Mouse (Mus musculus): Measurements from ENCODE around the gene Fam13a. TPM values are rescaled to one million over a fixed set of nuclear protein-coding genes. Genes with fewer than 3 reads are reported as not detected.

Gene Fam13a
- polyA plus RNA-seq (2012; rRNA removed), result 3.6 and 4.7 TPM in 2 replicates

DNA sequence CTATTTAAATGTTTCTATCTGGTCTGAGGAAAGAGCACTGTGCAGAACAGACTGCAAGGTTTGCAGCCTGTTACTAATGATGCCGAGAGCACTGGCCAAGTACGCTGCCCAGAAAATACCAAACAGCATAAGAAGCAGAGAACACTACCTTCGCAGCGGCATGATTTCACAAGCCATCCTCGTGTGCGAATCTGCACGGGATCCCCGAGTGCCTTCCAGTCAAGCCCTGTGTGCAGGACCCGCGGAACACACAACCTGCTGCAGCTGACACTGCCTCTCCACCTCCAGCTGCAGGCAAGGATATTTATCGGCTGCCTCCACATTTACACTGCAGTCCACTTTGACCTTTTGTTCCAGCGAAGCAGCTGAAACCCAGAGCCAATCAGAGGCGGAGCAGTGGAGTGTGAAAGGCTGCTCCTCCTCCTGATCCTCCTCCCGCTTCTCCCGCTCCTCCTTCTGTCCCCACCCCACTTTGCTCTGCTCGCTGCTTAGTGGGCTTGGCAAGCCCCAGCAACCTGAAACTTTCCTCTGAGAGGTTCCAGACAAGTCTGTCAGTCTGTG lies at the start of gene Fam13a:
Gene Fam13a (minus strand): TSS at position 386 of the 561 bp plus-strand sequence.
- peak; percentile 44 for DNase-seq (ENCODE audit: low spot score)

DNA sequence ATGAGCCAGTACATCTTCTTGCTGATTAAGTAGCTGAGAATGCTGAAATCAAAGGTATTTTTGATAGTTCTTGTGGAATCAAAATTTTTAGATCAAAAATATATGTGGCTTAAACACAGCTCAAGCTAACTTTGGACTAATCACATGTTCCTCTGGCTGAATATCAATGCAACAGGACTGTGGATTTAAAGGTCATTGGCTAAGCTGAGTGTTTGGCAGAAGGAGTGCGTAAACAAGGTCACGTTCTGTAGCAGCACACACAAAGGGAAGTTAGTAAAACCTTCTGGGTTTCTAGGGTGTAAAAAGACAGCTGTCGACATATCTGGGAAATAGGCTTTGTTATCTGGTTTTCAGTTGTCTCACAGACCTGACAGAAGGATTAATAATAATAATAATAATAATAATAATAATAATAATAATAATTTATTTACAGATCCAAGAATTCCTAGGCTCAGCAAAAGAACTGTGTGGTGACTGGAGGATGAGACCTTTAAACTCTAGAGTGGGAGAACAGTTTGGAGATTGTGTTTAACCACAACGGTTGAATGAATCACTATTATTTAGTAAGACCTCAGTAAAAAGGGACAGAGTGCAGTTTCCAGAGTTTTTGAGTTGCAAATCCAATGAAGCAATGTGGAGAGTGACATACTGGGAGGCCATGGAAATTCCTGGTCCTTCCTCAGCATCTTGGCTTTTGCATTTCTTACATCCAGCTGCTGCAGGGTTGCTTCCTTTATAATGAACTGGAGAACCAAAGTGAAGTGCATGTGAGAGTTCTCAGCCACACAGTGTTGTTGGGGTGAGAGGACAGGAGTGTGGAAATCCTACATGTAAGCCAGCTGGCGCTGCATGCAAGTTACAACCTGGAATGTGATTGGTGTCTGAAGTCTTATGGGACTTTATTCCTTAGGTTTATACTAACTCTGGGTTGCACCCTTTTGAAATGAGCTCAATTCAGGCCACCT lies 48.0 kb upstream of the Fam13a start:
- DNase-seq (ENCODE audit: low spot score), result no peak

DNA sequence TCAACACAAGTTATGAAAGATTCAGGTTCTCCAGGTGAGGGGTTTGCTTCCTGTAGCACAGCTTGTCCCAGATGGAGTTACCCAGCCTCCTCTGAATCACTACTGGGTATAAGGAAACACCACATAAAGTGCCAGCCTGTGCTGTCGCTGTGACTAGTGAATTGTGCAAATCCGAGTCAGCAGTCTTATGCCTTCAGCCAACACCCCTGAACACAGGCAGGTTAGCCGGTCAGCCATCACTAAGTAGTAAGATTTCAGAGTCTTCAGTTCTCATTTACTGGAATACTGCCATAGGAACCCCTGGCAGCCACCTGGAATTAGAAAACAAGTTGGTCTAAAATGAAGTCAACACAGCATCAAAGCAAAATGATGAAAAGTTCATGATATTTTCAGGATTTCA lies 47.3 kb upstream of the Fam13a start:
- no peak for DNase-seq (ENCODE audit: low spot score)

DNA sequence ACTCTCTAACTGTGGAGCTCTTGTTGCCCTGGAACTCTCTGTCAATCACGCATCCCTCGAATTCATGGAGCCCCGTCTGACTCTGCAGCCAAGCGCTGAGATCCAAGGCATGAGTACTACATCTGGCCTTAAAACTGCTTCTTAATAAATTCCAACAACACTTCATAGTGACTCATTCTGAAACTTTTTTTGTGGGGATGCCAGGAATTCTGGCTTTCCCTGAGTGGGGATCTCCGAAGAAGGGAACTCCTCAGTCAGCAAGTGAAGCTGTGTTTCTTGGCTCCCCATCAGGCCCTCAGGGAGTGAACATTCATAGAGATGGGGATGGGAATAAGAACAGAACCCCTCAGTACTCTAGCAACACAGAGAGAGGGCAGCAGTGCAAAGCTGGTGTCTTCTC lies 43.8 kb upstream of the Fam13a start:
- DNase-seq (ENCODE audit: low spot score), result no peak

DNA sequence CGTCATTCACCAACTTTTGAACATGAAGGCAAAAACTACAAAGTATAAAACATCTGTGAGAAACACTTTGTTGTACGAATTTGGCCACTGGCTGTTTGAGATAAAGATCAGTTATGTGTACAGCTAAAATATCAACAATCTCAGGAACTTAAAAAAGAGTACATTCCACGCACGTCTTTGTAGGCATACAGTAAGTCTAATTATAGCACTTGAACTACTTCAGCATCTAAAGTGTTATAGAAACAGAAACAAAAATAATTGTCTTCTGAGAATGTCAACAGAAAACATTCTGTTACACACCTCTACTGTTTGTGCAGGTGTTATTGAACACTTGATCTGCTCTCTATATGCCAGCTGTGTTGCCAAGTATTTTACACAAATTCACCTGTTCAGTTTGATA lies 40.1 kb upstream of the Fam13a start:
- DNase-seq (ENCODE audit: low spot score), result no peak

DNA sequence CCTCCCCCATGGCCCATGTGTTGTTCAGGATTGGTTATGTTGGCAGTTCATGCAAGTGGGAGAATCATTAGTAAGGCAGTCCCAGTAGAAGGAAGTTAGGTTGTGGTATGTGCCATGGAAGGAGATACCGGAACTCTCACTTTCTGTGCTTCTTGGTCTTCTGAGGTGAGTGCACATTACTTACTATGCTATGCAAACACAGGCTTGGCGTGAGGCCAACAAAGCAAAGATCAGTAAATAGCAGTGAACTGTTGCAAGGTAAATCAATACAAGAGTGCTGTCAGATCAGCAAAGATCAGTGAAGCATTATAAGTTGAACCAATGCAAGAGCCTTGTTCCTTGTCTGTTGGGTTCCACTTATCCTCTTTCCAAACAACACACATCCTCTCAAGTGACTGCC lies 28.9 kb upstream of the Fam13a start:
- DNase-seq (ENCODE audit: low spot score), result no peak

DNA sequence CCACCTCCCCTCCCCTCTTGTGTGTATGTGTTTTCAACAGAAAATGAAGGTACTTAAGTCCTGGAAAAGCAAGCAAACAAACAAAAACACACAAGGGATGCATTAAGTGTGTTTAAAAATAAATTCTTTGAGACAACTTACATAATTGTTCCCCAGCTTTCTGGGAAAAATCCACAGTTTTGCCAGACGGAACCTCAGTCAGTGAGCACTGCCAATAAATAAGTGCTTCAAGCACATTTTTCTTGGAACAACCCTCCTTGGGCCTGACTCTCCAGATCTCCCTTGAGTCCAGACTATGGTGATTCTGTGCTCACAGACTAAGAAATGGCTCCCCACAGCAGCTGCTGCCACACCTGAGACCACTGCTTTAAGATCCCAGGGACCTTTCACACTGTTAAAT lies 15.4 kb upstream of the Fam13a start:
- DNase-seq (ENCODE audit: low spot score), result no peak

DNA sequence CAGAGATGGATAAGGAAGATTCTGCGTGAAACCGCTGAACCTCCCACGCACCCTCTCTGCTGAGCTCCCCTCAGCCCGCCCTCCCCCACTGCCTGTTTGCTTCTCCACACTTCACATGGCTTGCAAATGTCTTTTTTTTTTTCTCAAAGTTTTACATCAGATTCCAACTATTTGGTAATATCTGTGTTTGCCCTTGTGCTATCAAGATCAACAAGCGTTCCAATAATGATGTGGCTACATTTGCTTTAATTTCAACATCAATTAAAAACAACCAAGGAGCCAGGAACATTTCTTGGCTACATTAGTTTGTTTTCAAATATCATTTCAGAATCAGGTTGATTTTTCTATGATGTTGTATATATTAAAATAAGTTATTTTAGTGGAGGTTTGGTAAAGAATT lies 8.4 kb upstream of the Fam13a start:
- no peak for DNase-seq (ENCODE audit: low spot score)

DNA sequence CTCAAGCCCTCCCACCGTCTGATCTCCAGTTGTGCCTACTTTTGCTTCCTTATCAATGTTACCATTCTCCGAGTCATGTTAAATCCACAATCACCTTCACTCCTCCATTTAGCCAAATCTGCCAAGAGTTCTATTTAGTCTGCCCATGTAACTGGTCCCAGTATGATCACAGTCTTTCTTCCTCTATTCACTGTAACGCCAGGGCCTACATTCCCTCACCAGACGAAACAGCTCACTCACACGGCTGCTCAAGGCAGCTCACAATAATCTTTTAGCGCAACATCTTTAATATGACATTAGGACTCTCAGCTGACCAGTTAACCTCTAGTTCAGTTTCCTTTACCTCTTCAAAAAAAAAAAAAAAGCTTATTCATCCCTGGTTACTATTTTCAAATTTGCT lies 7.2 kb upstream of the Fam13a start:
- no peak for DNase-seq (ENCODE audit: low spot score)

DNA sequence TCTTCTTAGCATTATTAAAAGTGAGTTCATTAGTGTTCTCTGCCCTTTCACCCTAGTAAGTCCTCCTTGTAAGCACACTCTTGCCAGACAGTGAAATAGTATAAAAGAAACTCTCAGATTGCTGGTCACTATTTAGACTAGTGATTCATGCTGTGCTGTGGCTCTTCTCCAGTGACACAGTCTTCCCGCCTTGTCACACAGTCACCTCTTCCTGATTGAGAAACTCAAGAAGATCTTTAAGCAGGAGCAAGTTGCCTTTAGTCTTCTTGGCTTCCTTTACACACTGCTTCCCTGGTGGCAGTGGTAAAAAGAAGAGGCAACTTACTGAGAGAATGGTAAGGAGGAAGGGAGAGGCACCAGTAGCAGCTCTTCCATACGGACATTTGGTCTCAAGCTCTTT lies 6.3 kb upstream of the Fam13a start:
- DNase-seq (ENCODE audit: low spot score), result no peak

DNA sequence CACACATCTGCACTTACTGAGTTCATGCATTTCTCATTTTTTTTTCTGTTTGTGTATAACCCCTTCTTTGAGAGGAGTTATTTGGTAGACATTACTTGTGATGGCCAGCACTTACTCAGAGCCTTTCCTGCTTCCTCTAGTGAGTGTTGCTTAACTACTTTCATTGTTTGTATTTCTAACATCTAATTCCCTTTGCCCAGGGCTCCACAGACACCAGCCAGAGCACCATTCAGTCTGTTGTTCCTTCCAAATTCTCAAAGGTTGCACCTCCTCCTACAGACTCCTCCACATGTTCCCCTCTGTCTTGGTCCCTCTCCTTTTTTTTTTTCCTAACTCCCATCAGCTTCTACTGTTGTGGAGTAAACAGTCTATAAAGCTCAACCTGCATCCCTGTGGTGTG lies 5.7 kb upstream of the Fam13a start:
- DNase-seq (ENCODE audit: low spot score), result no peak

DNA sequence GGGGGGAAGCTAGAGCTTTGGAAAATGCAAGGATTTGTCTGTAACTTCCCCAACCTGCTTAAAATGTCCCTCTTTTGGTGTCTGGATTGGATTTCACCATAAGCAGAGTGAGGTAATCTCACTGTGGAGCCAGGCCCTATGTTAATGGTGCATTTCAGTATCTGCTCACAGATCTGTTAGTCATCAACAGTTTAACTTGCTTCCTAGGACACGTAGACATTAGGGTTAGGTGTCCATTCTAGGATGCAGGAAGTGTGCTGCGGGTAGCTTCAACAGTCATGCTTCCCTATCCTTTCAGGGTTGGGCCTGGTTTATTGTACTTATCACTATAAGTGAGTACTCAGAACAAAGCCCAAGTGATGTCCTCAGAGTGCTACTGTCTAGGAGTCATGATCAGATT lies 4.5 kb upstream of the Fam13a start:
- no peak for DNase-seq (ENCODE audit: low spot score)

DNA sequence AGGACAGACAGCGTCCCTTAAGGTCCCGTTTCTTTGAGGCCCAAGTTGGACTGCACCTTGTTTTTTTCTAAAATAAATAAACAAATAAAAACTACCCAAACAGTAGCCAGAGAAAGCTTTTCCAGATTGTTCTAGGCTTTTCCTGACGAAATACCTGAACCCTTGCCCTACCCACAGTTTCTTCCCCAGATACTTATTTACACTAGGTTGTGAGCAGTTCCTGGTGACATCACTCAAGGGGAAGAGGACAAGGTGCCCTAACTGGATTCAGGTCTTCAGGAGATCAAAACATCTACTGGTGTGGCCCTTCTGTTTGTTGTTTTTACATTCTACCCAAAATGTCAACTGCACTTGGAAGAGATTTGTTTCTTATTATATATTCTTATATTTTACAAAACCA lies 457 bp upstream of the Fam13a start:
- no peak for DNase-seq (ENCODE audit: low spot score)

DNA sequence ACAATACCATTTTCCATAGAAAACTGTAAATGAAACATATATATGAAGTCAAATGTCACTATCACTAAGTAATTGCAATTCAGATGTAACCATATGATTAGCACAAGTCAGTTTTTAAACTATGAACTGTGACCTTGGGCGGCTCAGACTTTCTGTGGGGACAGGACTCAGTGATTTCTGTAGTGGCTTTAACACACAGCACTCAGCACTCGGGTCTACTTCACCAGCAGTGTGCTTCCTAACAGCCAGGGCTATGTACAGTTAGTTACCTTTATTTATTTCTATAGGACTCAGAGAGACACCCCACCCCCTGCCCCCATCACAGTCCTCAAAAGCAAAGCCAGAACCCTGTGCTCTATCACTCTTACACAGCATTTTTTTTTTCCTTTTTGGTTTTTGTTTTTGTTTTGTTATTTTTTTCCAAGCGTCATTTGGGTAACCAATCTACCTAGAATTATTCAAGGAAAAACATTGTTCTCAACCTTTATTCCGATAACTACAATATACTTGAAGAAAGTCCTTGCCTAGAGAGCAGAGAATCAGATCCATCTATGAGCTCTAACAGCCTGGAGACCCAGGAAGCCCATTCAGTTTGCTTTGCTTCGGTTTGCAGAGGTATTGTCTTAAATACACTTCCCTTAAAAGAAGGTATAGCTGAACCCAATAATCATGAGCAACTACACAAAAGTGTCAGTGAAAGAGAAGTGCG lies 740 bp downstream of the Fam13a start:
- DNase-seq (ENCODE audit: low spot score), result no peak

DNA sequence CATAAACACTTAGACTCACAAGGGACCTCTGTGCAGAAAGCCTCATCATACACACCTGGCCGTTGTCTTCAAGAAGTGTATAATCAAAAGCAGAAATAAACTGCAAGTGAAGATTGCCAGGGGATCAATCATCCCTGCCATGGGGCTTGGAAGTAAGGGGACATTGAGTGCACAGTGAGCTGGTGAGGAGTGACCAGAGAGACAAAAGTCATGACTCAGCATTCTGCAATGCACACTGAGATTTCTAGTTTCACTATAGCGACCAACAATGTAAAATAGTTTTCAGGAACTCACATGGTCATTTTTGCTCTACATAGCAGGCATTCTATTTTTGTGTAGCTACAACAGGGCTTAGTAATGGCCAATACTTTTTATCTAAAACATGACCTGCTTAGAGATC lies 1.7 kb downstream of the Fam13a start:
- no peak for DNase-seq (ENCODE audit: low spot score)

DNA sequence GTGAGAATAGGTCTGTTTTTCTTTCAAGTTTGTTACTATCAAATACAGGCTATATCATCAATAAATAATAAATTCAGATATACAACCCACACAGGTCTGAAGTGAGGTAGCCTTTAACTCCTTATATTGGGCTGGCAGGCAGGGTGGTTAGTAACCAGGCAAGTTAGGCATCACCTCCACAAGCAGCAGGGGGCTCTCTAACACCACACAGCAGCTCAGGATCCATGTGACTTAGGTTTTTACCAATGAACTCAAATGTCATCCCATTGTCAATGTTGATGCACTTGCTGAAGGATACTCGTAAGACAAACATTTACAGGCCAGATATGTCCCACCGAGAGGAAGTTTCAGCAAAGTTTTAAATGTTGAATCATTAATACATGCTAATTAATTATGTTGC lies 4.0 kb downstream of the Fam13a start:
- no peak for DNase-seq (ENCODE audit: low spot score)

DNA sequence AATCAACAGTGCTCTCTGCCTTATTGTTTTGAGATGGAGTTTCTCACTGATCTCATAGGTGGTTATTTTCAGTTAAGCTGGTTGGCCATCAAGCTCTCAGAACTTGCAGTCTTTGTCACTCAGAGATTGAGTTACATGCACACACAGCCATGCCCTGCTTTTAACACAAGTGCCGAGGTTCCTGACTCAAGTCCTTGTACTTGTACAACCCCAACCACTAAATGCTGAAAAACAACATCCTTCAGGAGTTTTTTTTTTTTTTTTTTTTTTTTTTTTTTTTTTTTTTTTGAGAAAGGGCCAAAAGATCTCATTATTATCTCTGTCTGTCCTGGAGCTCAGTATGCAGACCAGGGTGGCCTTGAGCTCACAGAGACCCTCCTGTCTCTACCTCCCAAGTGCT lies 4.5 kb downstream of the Fam13a start:
- DNase-seq (ENCODE audit: low spot score), result no peak

DNA sequence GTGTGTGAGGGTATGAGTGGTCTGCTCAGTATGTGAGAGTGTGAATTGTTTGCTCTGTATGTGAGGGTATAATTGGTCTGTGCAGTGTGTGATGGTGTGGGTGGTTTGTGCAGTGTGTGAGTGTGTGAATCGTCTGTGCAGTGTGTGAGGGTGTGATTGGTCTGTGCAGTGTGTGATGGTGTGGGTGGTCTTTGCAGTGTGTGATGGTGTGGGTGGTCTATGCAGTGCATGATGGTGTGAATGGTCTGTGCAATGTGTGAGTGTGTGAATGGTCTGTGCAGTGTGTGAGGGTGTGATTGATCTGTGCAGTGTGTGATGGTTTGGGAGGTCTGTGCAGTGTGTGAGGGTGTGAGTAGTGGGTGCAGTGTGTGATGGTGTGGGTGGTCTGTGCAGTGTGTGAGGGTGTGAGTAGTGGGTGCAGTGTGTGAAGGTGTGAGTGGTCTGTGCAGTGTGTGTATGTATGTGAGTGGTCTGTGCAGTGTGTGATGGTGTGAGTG lies 8.0 kb downstream of the Fam13a start:
- no peak for DNase-seq (ENCODE audit: low spot score)

DNA sequence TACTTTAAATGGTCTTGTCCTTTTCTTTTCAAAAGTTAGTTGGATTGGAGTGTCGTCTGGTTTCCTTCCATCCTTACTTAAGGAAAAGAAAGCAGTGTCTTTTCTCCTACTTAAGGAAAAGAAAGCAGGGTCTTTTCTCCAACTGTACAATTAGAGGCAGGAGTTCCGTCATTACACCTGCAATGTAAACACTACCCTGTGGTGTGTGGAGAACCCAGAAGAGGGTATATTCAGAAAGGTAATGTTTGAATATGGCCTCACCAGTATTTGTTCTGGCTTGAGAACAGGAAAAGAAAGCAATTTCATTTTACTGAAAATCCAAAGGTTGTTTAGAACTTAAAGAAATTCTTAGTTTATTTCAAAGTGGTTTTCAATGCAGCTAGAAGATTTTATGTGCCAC lies 9.6 kb downstream of the Fam13a start:
- DNase-seq (ENCODE audit: low spot score), result no peak

DNA sequence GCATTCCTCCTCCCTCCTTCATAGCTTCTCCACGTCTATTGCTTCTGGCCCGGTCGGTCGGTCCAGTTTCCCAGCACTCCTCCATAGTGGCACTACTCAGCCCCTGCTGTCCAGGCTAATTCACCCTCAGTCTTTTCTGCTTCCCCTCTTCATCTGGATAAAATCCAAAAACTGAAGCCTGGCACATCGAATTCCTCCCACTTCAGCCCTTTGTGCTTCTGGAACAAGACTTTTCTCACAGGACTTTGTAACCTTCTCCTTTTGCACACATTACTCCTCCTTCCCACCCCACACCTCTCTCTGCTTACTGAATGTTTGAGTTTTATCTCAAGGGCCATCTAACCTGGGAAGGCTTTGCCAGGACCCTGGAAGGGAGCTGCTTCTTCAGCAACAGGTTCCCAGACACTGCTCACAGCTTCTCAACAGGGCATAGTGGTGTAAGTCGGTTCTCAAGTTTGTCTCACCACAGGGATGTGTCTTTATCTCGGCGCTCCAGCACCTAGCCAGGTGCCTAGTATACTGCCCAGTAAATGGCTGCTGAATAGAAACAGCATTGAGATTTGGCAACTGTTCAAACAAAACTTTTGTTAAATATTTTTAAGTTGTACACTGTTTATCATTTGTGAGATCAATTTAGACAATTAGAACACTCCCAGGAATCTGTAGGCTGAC lies 10.1 kb downstream of the Fam13a start:
- no peak for DNase-seq (ENCODE audit: low spot score)

DNA sequence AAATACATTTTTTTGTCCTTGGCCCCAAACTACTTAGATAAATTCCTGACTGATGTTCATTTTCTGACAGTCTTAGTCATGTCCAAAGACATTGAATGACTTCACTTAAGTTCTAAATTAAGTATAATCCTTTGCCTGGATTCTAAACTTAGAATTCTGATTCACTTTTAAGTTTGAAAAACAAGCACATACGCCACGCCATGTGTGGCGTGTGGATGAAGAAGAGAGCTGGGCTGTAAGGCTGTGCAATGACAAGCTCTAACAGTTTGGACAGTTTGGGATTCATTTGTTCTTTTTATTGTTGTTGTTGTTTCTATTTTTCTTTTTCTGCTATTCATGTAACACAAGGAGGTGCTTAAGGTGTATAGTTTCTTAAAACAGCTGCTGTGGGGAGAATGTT lies 13.6 kb downstream of the Fam13a start:
- DNase-seq (ENCODE audit: low spot score), result no peak

DNA sequence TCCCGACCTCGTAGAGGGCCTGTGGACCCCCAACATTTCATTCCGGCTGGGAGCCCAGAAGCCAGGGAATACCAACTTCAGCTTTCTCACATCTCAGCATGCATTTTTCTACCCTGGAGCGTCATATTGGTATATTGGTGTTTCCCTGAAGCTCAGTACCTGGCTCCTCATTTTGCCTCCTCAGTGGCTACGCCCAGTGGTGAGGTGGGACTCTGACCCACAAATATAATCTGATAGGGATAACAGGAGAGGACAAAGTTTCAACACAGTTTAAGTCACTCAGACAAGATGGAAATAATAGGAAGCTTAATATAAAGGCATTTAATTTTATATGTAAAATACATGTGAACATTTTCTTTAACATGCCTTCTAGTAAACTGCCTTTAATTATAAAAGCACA lies 19.7 kb downstream of the Fam13a start:
- DNase-seq (ENCODE audit: low spot score), result no peak

Measured in urinary bladder, adult 2 months (tissue).